Comparison of ENCODE assay signal across 8 mouse cellular contexts in the genomic region with DNA sequence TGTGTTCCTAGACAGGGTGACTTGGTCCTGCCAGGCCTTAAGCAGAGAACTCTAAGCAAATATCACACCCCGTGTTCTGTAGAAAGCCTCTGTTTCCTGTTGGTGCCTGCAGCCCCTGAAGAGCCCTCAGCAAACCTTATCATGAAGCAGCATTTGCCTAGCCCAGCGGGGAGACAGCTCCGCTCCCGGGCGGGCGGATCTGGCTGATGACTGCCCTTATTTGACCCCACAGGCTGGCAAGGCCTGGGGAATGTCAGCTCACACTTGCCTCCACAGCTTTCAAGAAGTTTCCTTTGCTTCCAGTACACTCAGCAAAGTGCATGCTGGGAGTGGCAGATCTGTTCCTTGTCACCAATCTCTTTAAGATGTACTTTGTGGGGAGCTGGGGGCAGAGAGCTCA. TPM values are rescaled to one million over a fixed set of nuclear protein-coding genes. Genes with fewer than 3 reads are reported as not detected.
DNase-seq lines count a peak whose midpoint lies in the region; ATAC-seq and TF ChIP-seq lines count a peak whose summit lies in the region.

No protein-coding gene starts in this region.

- H3K27me3 ChIP-seq in intestine, embryonic 14.5 days (replicated peaks; ENCODE audit: control insufficient read depth, insufficient read depth, low read length) = no peaks in the 10 kb centered on the region
- H3K27me3 ChIP-seq in intestine, postnatal 0 days (replicated peaks; ENCODE audit: control insufficient read depth, insufficient read depth, low read length) = no peaks in the 10 kb centered on the region
- no peaks in the 10 kb centered on the region for H3K27me3 ChIP-seq in heart, embryonic 15.5 days
- no peaks in the 10 kb centered on the region for H3K27me3 ChIP-seq in lung, embryonic 16.5 days (ENCODE audit: control insufficient read depth, insufficient read depth, low read depth, low read length)

- H3K27ac ChIP-seq in intestine, embryonic 14.5 days (ENCODE audit: low read depth) = no peak overlapping the region
- no peak overlapping the region for H3K27ac ChIP-seq in intestine, postnatal 0 days (ENCODE audit: low read depth, low read length)
- H3K27ac ChIP-seq in heart, embryonic 15.5 days = peak overlapping the region; percentile 88
- peak overlapping the region; percentile 60 for H3K27ac ChIP-seq in lung, embryonic 16.5 days (ENCODE audit: low read length)

- no peak for ATAC-seq in intestine, embryonic 14.5 days (replicated peaks; ENCODE audit: low FRiP score, low TSS enrichment, low read depth)
- no peak; the same call in 1 of the 2 replicates for ATAC-seq in intestine, postnatal 0 days
- peak; percentile 84 for ATAC-seq in heart, embryonic 15.5 days (replicated peaks; ENCODE audit: insufficient number of reproducible peaks, insufficient read depth, low FRiP score, low read depth)
- ATAC-seq in lung, embryonic 16.5 days (ENCODE audit: low read depth) = peak; percentile 70
- no peak for ATAC-seq in activated CD4-positive, CD25-positive, alpha-beta regulatory T cell, adult 4 months

- no peak overlapping the region for H3K9ac ChIP-seq in intestine, embryonic 14.5 days (ENCODE audit: low read length)
- H3K9ac ChIP-seq in intestine, postnatal 0 days (ENCODE audit: low read depth, low read length) = no peak overlapping the region
- no peak overlapping the region for H3K9ac ChIP-seq in heart, embryonic 15.5 days
- no peak overlapping the region; the same call in 1 of the 2 replicates for H3K9ac ChIP-seq in lung, embryonic 16.5 days (ENCODE audit: low read length)

- WGBS in intestine, embryonic 14.5 days = 13% methylated on average over 6 of the region's 6 CpGs
- WGBS in intestine, postnatal 0 days = 50% methylated on average over 6 of the region's 6 CpGs
- 16% methylated on average over 6 of the region's 6 CpGs for WGBS in heart, embryonic 15.5 days
- WGBS in lung, embryonic 16.5 days = 7% methylated on average over 6 of the region's 6 CpGs

- no peaks in the 10 kb centered on the region for H3K9me3 ChIP-seq in intestine, embryonic 14.5 days (ENCODE audit: control insufficient read depth, low read length)
- H3K9me3 ChIP-seq in intestine, postnatal 0 days (ENCODE audit: control insufficient read depth) = no peaks in the 10 kb centered on the region
- H3K9me3 ChIP-seq in heart, embryonic 15.5 days (replicated peaks) = no peaks in the 10 kb centered on the region
- no peaks in the 10 kb centered on the region for H3K9me3 ChIP-seq in lung, embryonic 16.5 days (ENCODE audit: control insufficient read depth, low read length)

- H3K4me1 ChIP-seq in intestine, embryonic 14.5 days (replicated peaks; ENCODE audit: control insufficient read depth, insufficient read depth, low read length) = peaks cover 23% of the 10 kb centered on the region; the same call in 1 of the 2 replicates
- H3K4me1 ChIP-seq in intestine, postnatal 0 days (replicated peaks; ENCODE audit: control insufficient read depth, insufficient read depth, low read length) = no peaks in the 10 kb centered on the region
- H3K4me1 ChIP-seq in heart, embryonic 15.5 days (replicated peaks) = peaks cover 55% of the 10 kb centered on the region
- peaks cover 37% of the 10 kb centered on the region for H3K4me1 ChIP-seq in lung, embryonic 16.5 days (replicated peaks; ENCODE audit: control insufficient read depth, insufficient read depth, low read length)

- H3K36me3 ChIP-seq in intestine, embryonic 14.5 days (ENCODE audit: control insufficient read depth, insufficient read depth, low read length) = no peaks in the 10 kb centered on the region
- no peaks in the 10 kb centered on the region for H3K36me3 ChIP-seq in intestine, postnatal 0 days (ENCODE audit: control insufficient read depth, insufficient read depth)
- H3K36me3 ChIP-seq in heart, embryonic 15.5 days = no peaks in the 10 kb centered on the region
- no peaks in the 10 kb centered on the region for H3K36me3 ChIP-seq in lung, embryonic 16.5 days (ENCODE audit: control insufficient read depth, insufficient read depth, low read length)

- no peak overlapping the region for H3K4me3 ChIP-seq in intestine, embryonic 14.5 days (ENCODE audit: low read depth, low read length)
- no peak overlapping the region for H3K4me3 ChIP-seq in intestine, postnatal 0 days (ENCODE audit: low read depth, low read length)
- H3K4me3 ChIP-seq in heart, embryonic 15.5 days = no peak overlapping the region
- H3K4me3 ChIP-seq in lung, embryonic 16.5 days (ENCODE audit: low read length) = no peak overlapping the region

- H3K4me2 ChIP-seq in intestine, embryonic 14.5 days (ENCODE audit: low read length) = no peak overlapping the region
- H3K4me2 ChIP-seq in intestine, postnatal 0 days (replicated peaks; ENCODE audit: low read depth) = no peak overlapping the region
- peak overlapping the region; percentile 12; the same call in 1 of the 2 replicates for H3K4me2 ChIP-seq in heart, embryonic 15.5 days
- no peak overlapping the region for H3K4me2 ChIP-seq in lung, embryonic 16.5 days (ENCODE audit: low read depth, low read length)

- peak; percentile 72 for DNase-seq in intestine, embryonic 14.5 days (ENCODE audit: low spot score)
- peak; percentile 53 for DNase-seq in thymus, postnatal 14 days
- DNase-seq in retina, postnatal 1 day = no peak
- DNase-seq in urinary bladder, postnatal 25 days (ENCODE audit: low spot score) = no peak

- TF ChIP-seq CTCF in intestine, postnatal 0 days (IDR thresholded peaks at IDR 0.05; ENCODE audit: low read depth) = no peak

RNA-seq across cellular contexts. Expression of a gene that starts 40.3 kb away (rescaled TPM):
- 10.3 and 10.6 TPM in 2 replicates for polyA plus RNA-seq in intestine, embryonic 14.5 days (2014; fragmentation: Nextera tagmentation; extraction: Ambion mirVana)
- polyA plus RNA-seq in intestine, postnatal 0 days (2015; fragmentation: Nextera tagmentation; extraction: Ambion mirVana) = 25.5 and 26.4 TPM in 2 replicates
- polyA plus RNA-seq in heart, embryonic 15.5 days (2015; fragmentation: Nextera tagmentation; extraction: Ambion mirVana) = 16.0 and 18.2 TPM in 2 replicates
- polyA plus RNA-seq in lung, embryonic 16.5 days (2015; fragmentation: Nextera tagmentation; extraction: Ambion mirVana) = 12.6 and 12.7 TPM in 2 replicates
- 10 to 100 TPM; 10.6 to 15.2 TPM for polyA plus RNA-seq in activated CD4-positive, CD25-positive, alpha-beta regulatory T cell, adult 4 months (2017; shearing (Covaris generic))

RNA-seq across cellular contexts. Expression of a gene that starts 57.7 kb away (rescaled TPM):
- 8.0 and 10.1 TPM in 2 replicates for polyA plus RNA-seq in intestine, embryonic 14.5 days (2014; fragmentation: Nextera tagmentation; extraction: Ambion mirVana)
- polyA plus RNA-seq in intestine, postnatal 0 days (2015; fragmentation: Nextera tagmentation; extraction: Ambion mirVana) = 6.2 and 6.7 TPM in 2 replicates
- polyA plus RNA-seq in heart, embryonic 15.5 days (2015; fragmentation: Nextera tagmentation; extraction: Ambion mirVana) = 10.9 and 14.4 TPM in 2 replicates
- polyA plus RNA-seq in lung, embryonic 16.5 days (2015; fragmentation: Nextera tagmentation; extraction: Ambion mirVana) = 18.5 and 19.3 TPM in 2 replicates
- 1 to 10 TPM; 2.0 to 4.5 TPM for polyA plus RNA-seq in activated CD4-positive, CD25-positive, alpha-beta regulatory T cell, adult 4 months (2017; shearing (Covaris generic))

Comparison
In these comparisons a context has a peak if more than half of its experiments do, and no peak if none do; other contexts are left out.
1. ATAC-seq: peak in heart, embryonic 15.5 days (single experiment) and lung, embryonic 16.5 days (single experiment); none in intestine, embryonic 14.5 days (single experiment), intestine, postnatal 0 days (single experiment) and activated CD4-positive, CD25-positive, alpha-beta regulatory T cell, adult 4 months (single experiment).
2. DNase-seq: peak in intestine, embryonic 14.5 days (single experiment) and thymus, postnatal 14 days (single experiment); none in retina, postnatal 1 day (single experiment) and urinary bladder, postnatal 25 days (single experiment).
3. H3K27ac ChIP-seq: peak in heart, embryonic 15.5 days (single experiment) and lung, embryonic 16.5 days (single experiment); none in intestine, embryonic 14.5 days (single experiment) and intestine, postnatal 0 days (single experiment).